Mouse (Mus musculus) lung, adult 2 months (tissue): Measurements from ENCODE around the gene P2ry1.

Source experiments
- CTCF ChIP-seq: fragments of 200-500 bp; IDR thresholded peaks from 2 replicates; pipeline ENCODE4 v1.5.1; 2011; ENCODE audit warnings: mild to moderate bottlenecking, low read length, control low read depth; ENCODE audit not compliant: insufficient read depth
- POLR2A ChIP-seq: fragments of 200-500 bp; IDR thresholded peaks from 2 replicates; pipeline ENCODE4 v1.6.1; 2011; ENCODE audit warnings: low read depth, mild to moderate bottlenecking, control low read depth, low read length, borderline replicate concordance; ENCODE audit errors: extremely low read depth

- no peak for TF ChIP-seq POLR2A
- no peak for TF ChIP-seq CTCF
Measured at GRCm38 (mm10) chr3:60982109-60982508, 20.5 kb upstream of the P2ry1 start.
